Comparison of ENCODE assay signal across 8 mouse cellular contexts in the genomic region with DNA sequence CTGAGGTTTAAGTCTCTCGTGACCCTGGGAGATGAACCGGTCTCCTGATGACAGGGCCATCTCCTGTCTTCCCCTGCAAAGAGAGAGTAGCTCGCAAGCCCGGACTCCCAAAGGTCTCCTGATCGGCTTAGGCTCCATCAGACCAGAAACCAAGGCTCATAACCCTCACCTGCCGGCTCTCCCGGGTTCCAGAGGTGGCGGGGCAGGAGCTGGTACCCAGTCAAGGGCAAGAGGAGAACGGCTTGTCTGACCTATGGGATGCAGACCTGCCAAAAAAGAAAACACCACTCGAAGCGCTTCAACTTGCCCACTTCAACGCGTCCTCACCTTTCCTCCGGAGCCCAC. TPM values are rescaled to one million over a fixed set of nuclear protein-coding genes. Genes with fewer than 3 reads are reported as not detected.
DNase-seq lines count a peak whose midpoint lies in the region; ATAC-seq and TF ChIP-seq lines count a peak whose summit lies in the region.

No protein-coding gene starts in this region.

- no peaks in the 10 kb centered on the region for H3K9me3 ChIP-seq in embryonic facial prominence, embryonic 14.5 days (ENCODE audit: control insufficient read depth, low read length)
- no peaks in the 10 kb centered on the region for H3K9me3 ChIP-seq in limb, embryonic 10.5 days (replicated peaks)
- H3K9me3 ChIP-seq in neural tube, embryonic 14.5 days (ENCODE audit: control insufficient read depth, low read length): no peaks in the 10 kb centered on the region

- peak overlapping the region; percentile 77 for H3K4me3 ChIP-seq in left cerebral cortex, adult 2 months
- H3K4me3 ChIP-seq in embryonic facial prominence, embryonic 14.5 days (ENCODE audit: low read depth, low read length): peak overlapping the region; percentile 98
- H3K4me3 ChIP-seq in limb, embryonic 10.5 days: peak overlapping the region; percentile 95
- peak overlapping the region; percentile 95 for H3K4me3 ChIP-seq in neural tube, embryonic 14.5 days (ENCODE audit: low read depth, low read length)

- peaks cover 42% of the 10 kb centered on the region for H3K36me3 ChIP-seq in embryonic facial prominence, embryonic 14.5 days (ENCODE audit: control insufficient read depth, insufficient read depth, low read length)
- H3K36me3 ChIP-seq in limb, embryonic 10.5 days: peaks cover 48% of the 10 kb centered on the region
- peaks cover 16% of the 10 kb centered on the region; the same call in 1 of the 2 replicates for H3K36me3 ChIP-seq in neural tube, embryonic 14.5 days (ENCODE audit: control insufficient read depth, insufficient read depth, low read length)

- H3K9ac ChIP-seq in embryonic facial prominence, embryonic 14.5 days (ENCODE audit: low read depth, low read length): peak overlapping the region; percentile 96
- peak overlapping the region; percentile 91 for H3K9ac ChIP-seq in neural tube, embryonic 14.5 days (replicated peaks; ENCODE audit: low read depth, low read length)

- peak; percentile 18 for ATAC-seq in embryonic facial prominence, embryonic 14.5 days (ENCODE audit: low read depth)
- ATAC-seq in neural tube, embryonic 14.5 days (ENCODE audit: low read depth): peak; percentile 50

- intact Hi-C loops in left cerebral cortex, adult 2 months (cut with DNase I): loop anchor here (2.0 kb wide), 1 partner anchor 271 kb away; no protein-coding TSS in a partner anchor
- intact Hi-C loops in gastrocnemius, postnatal 36 days (cut with DNase I): no loop called here

- DNase-seq in left cerebral cortex, adult 2 months (ENCODE audit: extremely low spot score in 1 of 2, low spot score in 2 of 2): no peak
- DNase-seq in left cerebral cortex, adult 9 months (ENCODE audit: low spot score in 2 of 2): no peak
- no peak for DNase-seq in embryonic facial prominence, embryonic 14.5 days (ENCODE audit: low spot score)
- DNase-seq in limb, embryonic 10.5 days (ENCODE audit: low spot score): no peak
- DNase-seq in thymus, postnatal 0 days (ENCODE audit: low spot score): no peak
- DNase-seq in gastrocnemius, postnatal 36 days: no peak
- no peak for DNase-seq in cerebellum, postnatal 14 days

- H3K4me1 ChIP-seq in embryonic facial prominence, embryonic 14.5 days (ENCODE audit: control insufficient read depth, insufficient read depth, low read length): peaks cover 15% of the 10 kb centered on the region; the same call in 1 of the 2 replicates
- peaks cover 23% of the 10 kb centered on the region for H3K4me1 ChIP-seq in limb, embryonic 10.5 days
- H3K4me1 ChIP-seq in neural tube, embryonic 14.5 days (ENCODE audit: control insufficient read depth, insufficient read depth, low read length): peaks cover 20% of the 10 kb centered on the region

- H3K27me3 ChIP-seq in embryonic facial prominence, embryonic 14.5 days (replicated peaks; ENCODE audit: control insufficient read depth, insufficient read depth, low read length): no peaks in the 10 kb centered on the region
- H3K27me3 ChIP-seq in limb, embryonic 10.5 days (ENCODE audit: low read depth, poor library complexity, severe bottlenecking): no peaks in the 10 kb centered on the region
- H3K27me3 ChIP-seq in neural tube, embryonic 14.5 days (ENCODE audit: control insufficient read depth, insufficient read depth, low read length): no peaks in the 10 kb centered on the region; the same call in 1 of the 2 replicates

- H3K4me2 ChIP-seq in embryonic facial prominence, embryonic 14.5 days (ENCODE audit: low read depth, low read length): peak overlapping the region; percentile 90
- H3K4me2 ChIP-seq in neural tube, embryonic 14.5 days (ENCODE audit: low read depth, low read length): peak overlapping the region; percentile 75

- 0% methylated on average over 14 of the region's 14 CpGs for WGBS in embryonic facial prominence, embryonic 14.5 days
- under 1% methylated on average over 14 of the region's 14 CpGs for WGBS in limb, embryonic 10.5 days
- WGBS in neural tube, embryonic 14.5 days: 0% methylated on average over 14 of the region's 14 CpGs

- no peak for TF ChIP-seq CTCF in left cerebral cortex, adult 2 months (IDR thresholded peaks at IDR 0.05)

- peak overlapping the region; percentile 99 for H3K27ac ChIP-seq in left cerebral cortex, adult 2 months
- peak overlapping the region; percentile 92 for H3K27ac ChIP-seq in embryonic facial prominence, embryonic 14.5 days (replicated peaks; ENCODE audit: low read depth, low read length)
- peak overlapping the region; percentile 93 for H3K27ac ChIP-seq in limb, embryonic 10.5 days
- H3K27ac ChIP-seq in neural tube, embryonic 14.5 days (ENCODE audit: low read depth, low read length): peak overlapping the region; percentile 87

RNA-seq across cellular contexts. Expression of a gene that starts 0.4 kb away (rescaled TPM):
- total RNA-seq in left cerebral cortex, adult 2 months (2021): 100 to 1,000 TPM; 327 to 339 TPM
- 733 and 744 TPM in 2 replicates for polyA plus RNA-seq in embryonic facial prominence, embryonic 14.5 days (2014; fragmentation: Nextera tagmentation; extraction: Ambion mirVana)
- polyA plus RNA-seq in limb, embryonic 10.5 days (2016; fragmentation: Nextera tagmentation; extraction: Ambion mirVana): 676 and 742 TPM in 2 replicates
- 495 and 539 TPM in 2 replicates for polyA plus RNA-seq in neural tube, embryonic 14.5 days (2014; fragmentation: Nextera tagmentation; extraction: Ambion mirVana)
- polyA plus RNA-seq in thymus, postnatal 0 days (2015; fragmentation: Nextera tagmentation; extraction: Ambion mirVana): 640 and 651 TPM in 2 replicates
- total RNA-seq in gastrocnemius, postnatal 36 days (2021): 100 to 1,000 TPM; 261 to 331 TPM

RNA-seq across cellular contexts. Expression of a gene that starts 0.4 kb away (rescaled TPM):
- 100 to 1,000 TPM; 146 to 157 TPM for total RNA-seq in left cerebral cortex, adult 2 months (2021)
- polyA plus RNA-seq in embryonic facial prominence, embryonic 14.5 days (2014; fragmentation: Nextera tagmentation; extraction: Ambion mirVana): 122 and 131 TPM in 2 replicates
- 151 and 163 TPM in 2 replicates for polyA plus RNA-seq in limb, embryonic 10.5 days (2016; fragmentation: Nextera tagmentation; extraction: Ambion mirVana)
- polyA plus RNA-seq in neural tube, embryonic 14.5 days (2014; fragmentation: Nextera tagmentation; extraction: Ambion mirVana): 155 and 167 TPM in 2 replicates
- polyA plus RNA-seq in thymus, postnatal 0 days (2015; fragmentation: Nextera tagmentation; extraction: Ambion mirVana): 102 and 108 TPM in 2 replicates
- 100 to 1,000 TPM; 387 to 392 TPM for total RNA-seq in gastrocnemius, postnatal 36 days (2021)

RNA-seq across cellular contexts. Expression of a gene that starts 38.1 kb away (rescaled TPM):
- under 1 TPM; 0.58 to 0.81 TPM for total RNA-seq in left cerebral cortex, adult 2 months (2021)
- polyA plus RNA-seq in embryonic facial prominence, embryonic 14.5 days (2014; fragmentation: Nextera tagmentation; extraction: Ambion mirVana): 0.41 and 0.64 TPM in 2 replicates
- polyA plus RNA-seq in limb, embryonic 10.5 days (2016; fragmentation: Nextera tagmentation; extraction: Ambion mirVana): 0.08 and 0.15 TPM in 2 replicates
- polyA plus RNA-seq in neural tube, embryonic 14.5 days (2014; fragmentation: Nextera tagmentation; extraction: Ambion mirVana): 0.73 and 1.3 TPM in 2 replicates
- 0.31 and 0.44 TPM in 2 replicates for polyA plus RNA-seq in thymus, postnatal 0 days (2015; fragmentation: Nextera tagmentation; extraction: Ambion mirVana)
- under 1 TPM; 0.17 to 0.48 TPM for total RNA-seq in gastrocnemius, postnatal 36 days (2021)
